Mouse (Mus musculus) kidney, adult 11 months (tissue): ENCODE results near the gene Polm.
"Not testable (repeated sequence)": the region's sequence is repeated elsewhere in the genome, so short reads cannot be mapped to it uniquely, and the experiment has no call there.

ENCODE experiments used
- DNase-seq: peaks from one replicate; pipeline ENCODE4 v3.0.0; 2022

Gene Polm

GRCm38 (mm10) chr11:5852314-5852713, 14.5 kb upstream of the Polm start:
- DNase-seq, result no peak

DNA sequence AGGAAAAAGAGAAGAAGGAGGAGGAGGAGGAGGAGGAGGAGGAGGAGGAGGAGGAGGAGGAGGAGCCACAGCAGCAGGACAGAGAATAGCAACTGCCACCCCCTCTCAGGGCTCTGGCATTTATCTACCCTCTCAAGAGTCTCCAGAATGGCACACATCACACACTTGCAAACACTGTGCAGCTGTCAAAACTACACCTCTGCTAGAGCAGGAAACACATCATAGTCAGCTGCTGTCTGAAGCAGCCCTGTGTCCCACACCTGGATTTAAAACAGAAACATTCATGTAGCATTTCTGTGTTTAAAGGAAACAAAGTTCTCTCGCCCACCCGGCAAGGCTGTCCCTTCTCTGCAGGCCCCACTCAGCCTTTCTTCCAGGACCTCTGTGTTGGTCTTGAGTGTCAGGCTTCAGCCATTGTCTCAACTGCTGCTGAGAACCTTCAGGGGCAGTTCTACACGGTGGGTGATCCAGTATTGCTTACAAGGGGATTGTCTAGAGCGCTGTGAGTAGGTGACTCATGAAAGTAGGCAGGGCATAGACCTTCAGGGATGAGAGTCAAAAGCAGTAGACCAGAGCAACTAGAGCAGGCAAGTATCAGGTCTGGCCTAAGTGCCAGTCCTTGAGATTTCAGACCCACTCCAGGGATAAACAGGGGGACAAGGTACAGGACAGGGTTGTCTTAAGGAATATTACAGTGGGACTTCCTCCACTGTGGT, 13.4 kb upstream of the Polm start:
- DNase-seq, result no peak

- DNase-seq, result no peak
Observed at GRCm38 (mm10) chr11:5850452-5850851, 12.6 kb upstream of the Polm start.

DNA sequence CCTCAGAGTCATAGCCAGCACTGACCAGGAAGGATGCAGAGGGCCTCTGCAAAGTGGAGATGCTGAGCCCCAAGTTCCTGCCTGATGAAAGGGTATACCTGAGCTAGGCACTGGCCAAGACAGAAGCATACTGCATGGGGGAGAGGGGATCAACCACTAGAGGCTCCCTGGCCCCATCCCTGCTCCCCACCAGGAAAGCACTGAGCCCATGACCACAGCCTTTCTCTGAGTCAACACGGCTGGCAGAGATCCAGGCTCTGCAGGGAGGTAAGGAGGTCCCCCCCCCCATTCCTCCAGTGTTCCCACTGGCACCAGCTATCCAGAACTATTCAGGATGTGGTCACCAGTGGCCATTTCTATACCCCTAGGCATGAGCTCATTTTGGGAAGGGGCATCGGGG, 11.5 kb upstream of the Polm start:
- no peak for DNase-seq

GRCm38 (mm10) chr11:5848741-5849140, 10.9 kb upstream of the Polm start:
- DNase-seq, result peak; percentile 52

DNA sequence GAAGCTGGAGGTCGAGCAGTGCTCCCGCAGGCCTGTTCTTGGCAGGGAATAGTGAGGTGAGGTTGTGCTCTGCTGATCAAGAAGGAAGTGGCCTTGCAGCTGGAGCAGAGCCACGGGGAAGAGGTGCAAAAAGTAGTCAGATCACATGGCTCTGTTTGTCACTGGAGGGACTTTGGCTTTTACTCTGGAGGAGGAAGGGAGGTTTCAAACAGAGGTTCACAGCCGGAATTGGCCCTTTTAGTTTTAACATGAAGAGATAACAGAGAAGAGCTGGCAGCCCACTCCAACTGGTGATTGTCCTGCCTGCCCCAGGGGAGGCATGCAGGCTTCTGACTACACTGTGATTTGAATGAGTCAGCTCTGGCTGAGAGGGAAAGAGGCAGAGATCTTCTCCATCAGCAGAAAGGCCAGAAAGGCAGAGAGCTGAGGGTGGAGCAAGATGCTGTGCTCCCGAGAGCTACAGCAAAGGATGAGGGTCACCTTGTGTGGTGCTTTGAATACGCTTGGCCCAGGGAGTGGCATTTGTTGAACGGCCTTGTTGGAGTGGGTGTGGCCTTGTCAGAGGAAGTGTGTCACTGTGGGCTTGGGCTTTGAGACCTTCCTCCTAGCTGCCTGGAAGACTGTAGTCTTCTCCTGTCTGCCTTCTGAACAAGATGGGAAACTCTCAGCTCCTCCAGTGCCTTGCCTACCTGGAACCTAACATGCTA, 9.0 kb upstream of the Polm start:
- peak; percentile 92 for DNase-seq

GRCm38 (mm10) chr11:5843131-5843530, 5.3 kb upstream of the Polm start:
- no peak for DNase-seq

DNA sequence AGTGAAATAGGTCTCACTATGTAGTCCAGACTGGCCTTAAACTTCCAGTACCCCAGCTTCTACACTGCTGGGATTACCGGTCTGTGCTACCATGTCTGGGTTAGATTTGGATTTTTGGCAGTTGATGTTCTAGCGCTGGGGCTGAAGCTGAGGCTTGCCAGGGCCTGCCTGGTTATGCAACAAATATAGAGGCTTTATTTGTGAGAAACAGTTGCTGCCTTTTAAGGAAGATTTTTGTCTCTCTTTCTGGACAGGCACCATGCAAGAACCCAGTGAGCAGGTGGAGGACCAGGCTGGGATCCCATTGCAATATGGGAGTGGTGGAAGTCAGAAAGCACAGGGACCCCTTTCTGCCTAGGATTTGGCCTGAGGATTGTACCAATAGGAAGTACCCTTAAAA, 3.9 kb upstream of the Polm start:
- no peak for DNase-seq

DNA sequence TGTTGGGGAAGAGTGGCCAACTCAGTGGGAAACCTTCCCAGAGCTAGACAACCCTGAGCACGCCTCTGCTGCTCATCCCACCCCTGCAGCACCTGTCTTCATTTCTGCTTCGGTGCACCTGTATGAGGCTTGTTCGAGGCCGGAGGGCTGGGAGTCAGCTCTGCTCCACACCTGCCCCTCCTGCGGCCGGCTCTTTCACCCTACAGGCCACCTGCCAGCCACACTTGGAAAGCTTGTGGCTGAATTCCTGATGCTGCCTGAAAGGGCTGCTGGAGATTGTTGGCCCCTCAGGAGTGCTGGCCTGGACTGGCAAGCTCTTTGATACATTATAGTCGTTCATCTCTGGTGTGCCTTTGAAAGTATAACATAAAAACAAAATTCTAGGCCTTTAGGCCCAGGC, 2.5 kb upstream of the Polm start:
- DNase-seq, result no peak

- DNase-seq, result peak; percentile 42
Observed at GRCm38 (mm10) chr11:5836126-5836525, 1.7 kb downstream of the Polm start.

DNA sequence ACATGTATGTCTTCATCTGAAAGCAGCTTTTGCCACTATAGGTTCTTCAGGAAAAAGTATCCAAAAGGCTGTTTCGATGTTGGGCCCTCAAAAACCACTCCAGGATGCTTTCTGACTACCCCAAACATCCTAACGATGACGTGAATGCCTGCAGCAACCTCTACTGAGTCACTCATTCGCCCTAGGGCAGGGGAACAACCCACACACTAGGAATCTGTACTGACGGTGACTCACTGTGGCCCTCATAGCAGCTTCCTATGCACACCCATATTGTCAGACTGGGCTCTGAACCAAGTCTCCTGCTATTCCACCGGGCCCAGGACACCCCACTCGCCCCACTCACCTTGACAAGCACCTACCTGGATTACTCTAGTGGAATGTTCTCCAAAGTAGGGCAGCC, 2.8 kb downstream of the Polm start:
- DNase-seq, result no peak

DNA sequence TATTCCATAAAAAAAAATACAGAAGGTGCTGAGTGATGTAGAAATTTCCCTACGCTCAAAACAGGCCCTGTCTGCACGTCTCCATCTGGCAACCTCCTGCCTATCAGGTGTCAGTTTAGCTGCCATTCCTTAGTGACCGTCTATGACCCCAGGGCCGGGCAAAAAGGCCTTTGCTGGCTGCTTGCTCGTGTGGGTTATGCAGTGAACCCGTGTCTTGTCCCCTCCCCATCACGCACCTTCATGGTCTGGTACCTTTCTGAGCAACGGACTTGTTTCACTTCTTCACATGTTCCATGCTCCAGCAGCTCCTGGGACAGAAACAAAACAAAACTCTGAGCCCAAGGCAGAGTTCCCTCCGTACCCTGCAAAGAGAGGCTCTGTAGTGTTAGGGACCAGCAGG, 3.3 kb downstream of the Polm start:
- DNase-seq, result no peak

GRCm38 (mm10) chr11:5829327-5829726, 8.5 kb downstream of the Polm start:
- no peak for DNase-seq

DNA sequence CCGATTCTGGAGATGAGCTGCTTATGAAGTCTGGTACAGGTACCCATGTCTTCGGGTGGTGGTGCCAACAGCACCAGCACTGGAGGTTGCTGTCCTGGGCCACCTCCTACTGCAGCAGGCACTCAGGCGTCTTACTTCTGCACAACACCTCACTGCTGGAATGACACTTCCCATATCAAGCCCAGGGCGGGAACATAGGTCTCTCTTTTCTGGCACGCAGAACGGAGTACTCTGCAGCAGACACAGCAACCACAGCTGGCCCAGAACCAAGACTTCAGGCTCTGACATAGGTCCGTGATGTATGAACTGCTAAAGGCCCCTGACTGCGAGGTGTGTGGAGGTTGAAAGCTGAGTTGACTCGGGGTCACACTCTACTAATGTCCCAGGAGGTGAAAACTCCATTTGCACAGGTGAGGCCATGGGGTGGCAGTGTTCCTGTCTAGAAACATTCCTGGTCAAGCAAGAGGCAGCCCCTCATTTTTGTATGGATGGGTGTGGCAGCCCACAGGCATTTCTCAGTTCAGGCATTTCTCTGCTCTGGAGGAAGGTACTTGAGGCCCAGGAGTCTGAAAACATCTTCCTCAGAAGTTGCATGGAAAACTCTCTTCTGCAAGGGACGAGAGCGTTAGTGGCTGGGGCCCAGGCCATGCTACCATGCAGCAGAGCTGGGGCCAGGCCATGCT, 9.2 kb downstream of the Polm start:
- DNase-seq, result no peak

- DNase-seq, result no peak
Observed at GRCm38 (mm10) chr11:5827931-5828330, 9.9 kb downstream of the Polm start.

DNA sequence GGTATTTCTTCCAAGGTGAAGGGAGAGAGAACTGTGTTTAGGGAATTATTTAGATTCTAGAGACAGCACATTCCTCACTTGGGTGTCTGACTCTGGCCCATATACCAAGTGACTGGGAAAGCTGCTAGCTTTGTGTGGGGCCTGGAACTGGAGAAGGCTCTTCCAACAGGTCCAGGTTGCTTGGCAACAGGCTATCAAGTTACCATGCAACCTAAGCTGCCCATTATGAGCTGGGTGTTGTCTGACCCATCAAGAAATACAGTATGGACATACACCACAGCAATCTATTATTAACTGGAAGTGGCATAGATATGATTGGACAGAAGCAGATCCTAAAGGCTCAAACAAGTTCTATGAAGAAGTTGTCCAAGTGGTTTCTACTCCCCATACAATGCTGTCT, 12.4 kb downstream of the Polm start:
- DNase-seq, result no peak

- no peak for DNase-seq
Observed at GRCm38 (mm10) chr11:5819223-5819622, 18.6 kb downstream of the Polm start.

DNA sequence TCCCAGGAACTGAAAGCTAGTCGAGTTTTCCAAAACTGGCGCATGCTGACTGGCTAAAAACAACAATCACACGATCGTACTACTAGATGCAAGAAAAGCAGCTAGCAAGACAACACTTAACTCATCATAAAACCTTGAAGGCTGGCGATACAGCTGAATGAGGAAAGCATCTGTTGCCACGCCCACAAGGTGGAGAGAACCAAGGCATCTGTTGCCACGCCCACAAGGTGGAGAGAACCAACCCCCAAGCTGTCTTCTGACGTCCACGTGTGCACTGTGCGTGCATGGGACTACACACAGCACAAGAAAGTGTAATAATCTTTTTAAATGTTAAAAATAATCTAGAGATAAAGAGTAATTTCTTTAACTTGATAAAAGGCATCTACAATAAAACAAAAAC, 24.4 kb downstream of the Polm start:
- no peak for DNase-seq

DNA sequence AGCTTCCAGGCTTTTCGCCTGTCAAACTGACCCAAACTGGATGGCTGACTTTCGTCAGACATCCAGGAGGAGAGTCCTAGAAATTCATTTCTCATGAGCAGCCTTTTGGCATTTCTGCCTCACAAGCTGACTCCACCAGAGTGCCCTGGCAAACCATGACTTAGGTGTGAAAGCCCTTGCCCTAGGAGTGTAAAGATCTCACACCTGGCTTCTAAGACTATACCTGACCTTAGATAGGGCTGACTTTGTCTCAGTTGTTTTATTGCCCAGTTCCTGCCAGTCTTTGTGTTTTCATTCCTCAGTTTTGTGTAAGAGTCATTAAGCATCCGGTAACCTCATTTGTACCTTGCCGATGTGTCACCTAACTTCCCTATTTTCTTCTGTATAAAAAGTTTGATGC, 28.3 kb downstream of the Polm start:
- not testable (repeated sequence) for DNase-seq

DNA sequence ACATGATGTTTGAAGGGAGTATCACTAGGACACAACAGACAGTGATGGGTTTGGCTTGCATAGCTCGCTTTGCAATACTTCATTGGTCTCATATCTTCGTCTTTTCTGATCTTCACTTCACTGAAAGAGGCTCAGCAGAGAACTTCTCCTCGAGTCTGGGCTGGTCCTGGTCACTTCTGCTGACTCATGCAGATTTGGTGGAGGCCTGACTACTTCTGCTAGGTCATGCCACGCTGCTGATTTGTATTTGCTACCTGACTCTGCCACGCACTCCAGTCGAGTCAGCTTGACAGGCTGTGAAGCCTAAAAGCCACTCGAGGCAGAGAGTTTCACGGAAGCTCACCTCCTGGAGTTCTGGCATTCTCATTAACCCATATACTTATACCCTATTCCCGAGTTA, 29.9 kb downstream of the Polm start:
- no peak for DNase-seq

DNA sequence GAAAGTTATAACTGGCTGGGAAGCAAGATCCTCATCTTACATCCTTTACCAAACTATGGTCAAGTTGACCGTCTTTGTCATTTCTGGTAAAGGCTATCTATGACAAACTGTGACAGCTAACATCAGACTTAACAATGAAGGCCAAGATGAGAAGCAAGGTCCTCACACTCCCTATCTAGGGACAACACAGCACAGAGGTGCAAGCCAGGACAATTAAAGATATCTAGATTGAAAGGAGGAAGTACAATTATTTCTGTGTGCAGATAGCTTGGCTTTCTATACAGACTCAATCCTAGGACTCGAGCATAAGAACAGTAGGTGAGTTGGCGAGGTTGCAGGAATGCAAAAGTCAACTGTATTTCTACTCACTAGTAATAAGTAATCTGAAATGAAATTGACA, 32.1 kb downstream of the Polm start:
- no peak for DNase-seq

DNA sequence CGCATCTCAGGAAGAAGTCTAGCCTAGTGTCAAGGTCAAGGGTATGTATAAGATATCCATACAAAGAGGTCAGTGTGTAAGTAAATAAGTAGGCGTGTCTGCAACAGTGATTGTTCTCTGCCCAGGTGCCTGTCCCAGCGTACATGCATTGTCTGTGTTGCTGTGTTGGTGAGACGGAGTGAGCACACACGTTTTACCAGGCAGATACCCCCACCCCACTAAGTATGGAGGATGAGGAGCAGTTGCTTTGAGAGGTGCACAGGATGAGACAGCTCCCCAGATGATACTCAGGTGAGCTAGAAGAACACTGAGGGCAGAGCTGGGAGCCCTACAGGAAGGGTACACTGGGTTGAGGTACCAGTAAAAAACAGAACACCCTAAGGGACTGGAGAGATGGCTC, 33.6 kb downstream of the Polm start:
- DNase-seq, result no peak

DNA sequence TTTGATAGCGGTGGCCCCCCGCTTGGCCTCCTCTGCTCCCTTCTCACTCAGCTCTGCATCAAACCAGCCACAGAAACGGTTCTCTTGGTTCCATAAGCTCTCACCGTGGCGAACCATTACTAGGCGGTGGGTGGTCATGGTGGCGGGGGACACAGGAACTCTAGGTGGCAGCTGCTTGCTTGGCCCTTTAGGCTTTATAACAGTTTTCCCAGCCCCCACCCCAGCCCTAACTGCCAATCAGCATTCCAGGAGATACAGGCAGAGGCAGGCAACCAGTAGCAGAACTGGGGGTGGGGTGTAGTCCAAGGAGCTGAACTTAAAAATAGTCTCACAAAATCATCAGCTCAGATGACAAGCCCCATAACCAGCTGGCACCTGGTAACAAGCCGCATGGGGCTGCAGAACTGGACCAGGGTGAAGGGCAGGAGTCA, 34.2 kb downstream of the Polm start, which contains the start of gene Pgam2:
Gene Pgam2, minus strand, starts transcription at position 183 of the 431 bp plus-strand sequence.
- DNase-seq, result peak; percentile 52
